Mouse (Mus musculus) olfactory bulb, adult 2 months (tissue): Measurements from ENCODE around the gene Ndufs8. TPM values are rescaled to one million over a fixed set of nuclear protein-coding genes. Genes with fewer than 3 reads are reported as not detected.

Experiments used
- H3K27ac ChIP-seq: fragments of 200-500 bp; 2 replicates; pipeline ENCODE4 v1.5.1; 2012; ENCODE audit warnings: low read depth, low read length; ENCODE audit not compliant: insufficient read depth
- H3K4me1 ChIP-seq: fragments of 200-500 bp; 2 replicates; pipeline ENCODE4 v1.6.1; 2012; ENCODE audit warnings: low read length; ENCODE audit not compliant: control insufficient read depth, insufficient read depth
- H3K4me3 ChIP-seq: fragments of 200-500 bp; 2 replicates; pipeline ENCODE4 v1.5.1; 2012; ENCODE audit warnings: mild to moderate bottlenecking, low read depth, low read length, moderate library complexity; ENCODE audit not compliant: insufficient read depth
- CTCF ChIP-seq: fragments of 200-500 bp; IDR thresholded peaks from 2 replicates; pipeline ENCODE4 v1.5.1; 2012; ENCODE audit warnings: low read depth, mild to moderate bottlenecking, low read length, moderate library complexity; ENCODE audit not compliant: insufficient read depth
- POLR2A ChIP-seq: fragments of 200-500 bp; IDR thresholded peaks from 2 replicates; pipeline ENCODE4 v1.6.1; 2012; ENCODE audit warnings: mild to moderate bottlenecking, low read depth, low read length, moderate library complexity; ENCODE audit not compliant: insufficient read depth
- WGBS: fragments of 180-500 bp; shearing (Covaris S2); methylation state at CpG from one replicate; pipeline ENCODE4 v1.1.7; 2018; 5-methylcytosine and 5-hydroxymethylcytosine counted together
- polyA plus RNA-seq: library from polyadenylated mRNA; stranded (reverse); fragments of >200 nt; gene quantifications from 2 replicates; pipeline ENCODE4 v1.2.4, GENCODE M21; 2012; ENCODE audit warnings: low replicate concordance; ENCODE audit not compliant: missing spikeins, insufficient read depth, insufficient read length

The Ndufs8 gene
- polyA plus RNA-seq, 1 experiment, result not detected

DNA sequence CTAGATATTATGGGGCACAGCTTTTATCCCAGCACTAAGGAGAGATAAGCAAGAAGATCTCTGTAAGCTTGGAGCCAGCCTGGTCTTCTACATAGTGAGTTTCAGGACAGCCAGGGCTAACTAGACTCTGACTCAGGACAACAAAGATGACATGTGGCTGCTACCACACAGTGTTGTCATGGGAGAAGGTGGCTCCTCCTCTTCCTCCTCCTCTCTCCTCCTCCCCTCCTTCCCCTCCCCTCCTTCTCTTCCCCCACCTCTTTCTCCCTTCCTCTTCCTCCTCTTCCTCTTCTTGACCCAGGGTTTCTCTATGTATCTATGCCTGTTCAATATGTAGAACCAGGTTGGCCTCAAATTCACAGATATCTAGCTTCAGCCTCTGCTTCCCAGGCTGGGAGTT is 38.9 kb upstream of the Ndufs8 start:
- TF ChIP-seq CTCF, result no peak
- no peak for TF ChIP-seq POLR2A

DNA sequence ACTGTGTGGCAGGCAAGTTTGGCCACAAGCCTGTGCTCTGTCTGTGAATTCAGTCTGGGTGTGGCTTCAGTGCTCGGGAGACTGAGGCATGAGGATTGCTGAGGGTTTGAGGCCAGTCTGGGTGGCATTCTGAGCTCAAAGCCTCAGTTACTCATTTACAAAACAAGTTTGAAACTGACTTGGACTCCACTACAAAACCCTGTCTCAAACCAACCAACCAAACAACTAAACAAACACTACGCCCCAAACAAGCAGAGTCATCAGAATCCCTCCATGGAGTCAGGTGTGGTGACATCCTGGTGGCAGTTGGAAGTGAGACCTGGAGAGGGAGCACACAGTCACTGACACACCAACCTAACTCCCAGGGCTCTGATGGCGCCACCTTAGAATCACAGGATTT is 37.8 kb upstream of the Ndufs8 start:
- H3K4me1 ChIP-seq, result no peaks in the 10 kb centered on the region
- no peak overlapping the region for H3K4me3 ChIP-seq
- H3K27ac ChIP-seq, result no peak overlapping the region
- WGBS, result 90% methylated on average over 3 of the region's 3 CpGs
- no peak for TF ChIP-seq POLR2A
- no peak for TF ChIP-seq CTCF

More for the DNA sequence above, 38.9 kb upstream of the Ndufs8 start:
- no peak overlapping the region for H3K27ac ChIP-seq
- H3K4me1 ChIP-seq, result no peaks in the 10 kb centered on the region
- no peak overlapping the region for H3K4me3 ChIP-seq

DNA sequence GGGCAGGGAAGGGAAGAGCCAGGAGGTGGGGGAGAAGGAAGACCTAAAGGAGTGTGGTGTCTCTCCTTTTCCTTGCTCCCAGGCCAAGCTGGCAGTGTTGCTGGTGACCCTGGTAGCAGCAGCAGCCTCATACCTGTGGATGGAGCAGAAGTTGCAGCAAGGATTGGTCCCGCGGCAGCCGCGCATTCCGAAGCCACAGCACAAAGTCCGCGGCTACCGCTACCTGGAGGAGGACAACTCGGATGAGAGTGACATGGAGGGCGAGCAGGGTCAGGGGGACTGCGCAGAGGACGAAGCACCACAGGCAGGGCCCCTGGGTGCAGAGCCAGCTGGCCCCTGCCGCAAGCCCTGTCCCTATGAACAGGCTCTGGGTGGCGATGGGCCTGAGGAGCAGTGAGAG is 36.0 kb upstream of the Ndufs8 start:
- WGBS, result 77% methylated on average over 14 of the region's 14 CpGs
- TF ChIP-seq CTCF, result no peak
- TF ChIP-seq POLR2A, result no peak
- Histone ChIP-seq H3K27ac (no peak overlapping the region), H3K4me3 (no peak overlapping the region), H3K4me1 (no peaks in the 10 kb centered on the region)

DNA sequence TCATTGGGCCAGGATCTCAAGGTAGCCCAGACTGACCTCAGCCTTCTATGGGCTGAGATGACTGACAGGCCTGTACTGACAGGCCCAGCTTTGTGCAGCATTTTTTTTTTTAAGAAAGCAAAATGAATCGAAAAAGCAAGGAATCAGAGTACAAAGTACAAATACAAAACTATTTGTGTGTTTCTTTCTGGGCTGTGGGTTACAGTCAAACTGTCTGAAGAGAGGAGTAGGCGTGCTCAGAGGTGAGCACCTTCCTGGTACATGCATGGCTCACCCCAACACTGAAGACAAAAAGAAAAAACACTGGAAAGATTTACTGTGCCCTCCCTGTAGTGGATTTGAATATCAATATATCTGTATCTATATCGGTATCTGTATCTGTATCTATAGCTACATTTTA is 35.2 kb upstream of the Ndufs8 start:
- Histone ChIP-seq H3K27ac (no peak overlapping the region), H3K4me1 (peaks cover 3% of the 10 kb centered on the region), H3K4me3 (no peak overlapping the region)
- WGBS, result 84% methylated on average over 3 of the region's 3 CpGs
- no peak for TF ChIP-seq CTCF
- no peak for TF ChIP-seq POLR2A

DNA sequence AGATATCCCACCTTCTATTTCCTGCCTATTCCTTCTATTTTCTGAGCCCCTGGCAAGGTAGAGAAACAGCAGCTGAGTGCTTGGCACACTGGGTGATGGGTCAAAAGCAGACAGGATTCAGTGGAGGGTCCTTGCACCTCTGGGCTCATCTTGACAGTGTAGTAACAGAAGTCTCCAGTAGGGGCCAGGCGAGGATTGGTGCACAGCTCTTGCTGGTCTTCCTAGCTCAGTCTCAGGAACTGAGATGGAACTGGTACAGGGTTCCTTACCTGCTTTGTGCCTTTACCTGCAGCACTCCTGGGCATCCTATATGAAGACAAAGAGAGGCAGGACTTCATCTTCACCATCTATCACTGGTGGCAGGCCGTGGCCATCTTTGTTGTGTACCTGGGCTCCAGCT is 34.1 kb upstream of the Ndufs8 start:
- H3K27ac ChIP-seq, result no peak overlapping the region
- no peak overlapping the region for H3K4me3 ChIP-seq
- H3K4me1 ChIP-seq, result peaks cover 3% of the 10 kb centered on the region
- 24% methylated on average over 2 of the region's 2 CpGs for WGBS
- TF ChIP-seq CTCF (peak; percentile 36; the same call in 1 of the 2 replicates), POLR2A (no peak)

DNA sequence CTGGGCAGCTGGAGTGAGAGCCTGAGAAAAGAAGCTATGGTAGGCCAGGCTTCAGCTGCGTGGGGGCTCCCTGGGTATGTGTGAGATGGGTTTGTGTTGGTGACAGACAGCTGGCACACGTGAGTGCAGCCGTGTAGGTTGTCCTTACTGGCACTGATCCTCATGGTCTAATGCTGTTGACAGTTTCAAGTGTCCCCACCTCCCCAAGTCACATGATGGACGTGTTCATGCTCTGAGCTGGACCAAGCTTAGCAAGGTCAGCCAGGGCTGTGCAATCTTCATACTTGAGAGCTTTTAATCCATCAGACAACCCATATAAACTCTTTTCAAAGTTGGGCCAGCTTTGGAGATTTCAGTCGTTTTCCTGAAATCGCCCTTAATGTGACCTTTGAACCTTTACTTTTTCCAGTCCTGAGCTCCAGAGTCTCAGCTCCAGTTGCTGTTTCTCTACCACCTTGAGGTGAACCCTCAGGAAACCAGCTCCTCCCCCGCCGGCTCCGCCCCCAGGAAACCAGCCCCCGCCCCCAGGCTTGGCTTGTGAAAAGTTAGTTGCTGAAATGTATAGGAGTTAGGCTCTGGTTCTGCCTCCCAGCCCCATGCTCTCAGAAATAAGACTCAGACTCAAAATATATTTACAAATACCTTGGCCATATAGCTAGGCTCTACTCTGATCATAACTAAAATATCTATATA is 33.4 kb upstream of the Ndufs8 start:
- peaks cover 3% of the 10 kb centered on the region for H3K4me1 ChIP-seq
- no peak overlapping the region for H3K27ac ChIP-seq
- TF ChIP-seq CTCF (no peak), POLR2A (no peak)
- no peak overlapping the region for H3K4me3 ChIP-seq
- 36% methylated on average over 10 of the region's 10 CpGs for WGBS

DNA sequence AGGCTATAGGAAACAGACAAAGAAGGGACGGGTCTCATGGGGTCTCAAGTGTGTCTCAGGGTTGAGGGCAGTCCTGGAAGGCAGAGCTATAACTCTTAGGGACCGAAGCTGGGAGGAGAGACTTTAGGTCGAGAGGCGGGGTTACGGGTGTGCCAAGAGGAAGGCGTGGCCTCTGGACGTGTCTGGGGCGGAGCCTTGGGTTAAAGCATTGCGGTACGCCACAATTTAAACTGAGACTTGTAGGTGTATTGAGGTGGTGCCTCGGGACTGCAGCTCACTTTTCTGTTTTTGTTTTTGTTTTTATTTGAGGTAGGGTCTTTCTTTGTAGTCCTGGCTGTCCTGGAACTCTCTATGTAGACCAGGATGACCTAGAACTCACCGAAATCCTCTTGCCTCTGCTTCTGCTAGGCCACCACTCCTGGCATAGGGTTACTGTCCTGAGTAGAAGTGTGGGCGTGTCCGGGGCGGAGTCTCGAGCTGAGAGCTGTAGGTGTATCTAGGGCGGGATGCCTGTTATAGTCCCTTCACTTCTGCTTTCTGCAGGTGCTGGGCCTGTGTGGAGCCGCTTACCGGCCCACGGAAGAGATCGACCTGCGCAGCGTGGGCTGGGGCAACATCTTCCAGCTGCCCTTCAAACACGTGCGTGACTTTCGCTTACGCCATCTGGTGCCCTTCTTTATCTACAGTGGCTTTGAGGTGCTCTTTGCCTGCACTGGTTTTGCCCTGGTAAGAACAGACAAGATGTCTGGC is 30.6 kb upstream of the Ndufs8 start:
- Histone ChIP-seq H3K27ac (no peak overlapping the region), H3K4me3 (no peak overlapping the region), H3K4me1 (peaks cover 3% of the 10 kb centered on the region)
- WGBS, result 32% methylated on average over 27 of the region's 27 CpGs
- TF ChIP-seq CTCF, result no peak
- no peak for TF ChIP-seq POLR2A

DNA sequence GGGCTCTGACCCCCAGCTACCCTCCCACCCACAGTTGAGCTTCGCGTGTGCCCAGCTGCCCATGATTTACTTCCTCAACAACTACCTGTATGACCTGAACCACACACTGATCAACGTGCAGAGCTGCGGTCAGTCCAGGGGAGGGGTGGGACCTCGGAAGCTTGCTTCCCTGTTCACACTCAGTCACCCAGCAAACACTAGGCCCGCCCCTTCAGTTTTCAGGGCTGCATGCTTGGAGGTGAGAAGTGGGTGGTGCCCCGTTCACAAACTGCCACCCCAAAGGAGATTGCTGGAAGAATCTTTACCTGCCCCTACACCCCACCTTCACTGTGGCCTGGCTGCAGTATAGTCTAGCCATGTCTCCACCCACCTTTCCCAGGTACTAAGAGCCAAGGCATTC is 29.7 kb upstream of the Ndufs8 start:
- 84% methylated on average over 7 of the region's 7 CpGs for WGBS
- no peak overlapping the region for H3K27ac ChIP-seq
- peaks cover 3% of the 10 kb centered on the region for H3K4me1 ChIP-seq
- TF ChIP-seq POLR2A (no peak), CTCF (no peak)
- no peak overlapping the region for H3K4me3 ChIP-seq
